Mouse (Mus musculus): ENCODE measurements around the gene Sugp2.
A peak's percentile ranks its signal among the peaks of the same experiment; 100 is the strongest.
"Not testable (repeated sequence)": the region's sequence is repeated elsewhere in the genome, so short reads cannot be mapped to it uniquely, and the experiment has no call there.

Sugp2 gene

DNA sequence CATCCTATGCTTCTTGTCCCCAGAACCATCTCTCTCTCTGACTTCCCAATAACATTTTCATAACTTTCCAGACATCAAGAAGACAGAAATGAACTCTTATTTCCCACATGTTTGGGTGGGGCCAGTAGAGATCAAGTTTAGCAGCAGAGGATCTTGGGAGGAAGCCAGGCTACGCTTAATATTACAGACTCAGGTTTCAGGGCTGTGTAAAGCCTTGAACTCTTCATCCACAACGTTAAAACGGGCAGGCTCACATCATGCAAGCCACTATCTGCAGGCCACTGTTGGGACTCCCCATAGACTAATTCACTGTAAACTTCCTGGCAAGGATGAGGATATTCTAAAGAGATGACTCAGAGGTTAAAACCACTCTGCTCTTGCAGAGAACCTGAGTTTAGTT is 19.6 kb upstream of the Sugp2 start:
- Histone ChIP-seq H3K36me3 (ENCODE audit: control insufficient read depth, insufficient read depth, low read length, poor library complexity, severe bottlenecking) (no peaks in the 10 kb centered on the region), H3K27me3 (ENCODE audit: control insufficient read depth, insufficient read depth, low read length, poor library complexity, severe bottlenecking) (no peaks in the 10 kb centered on the region)
- DNase-seq (ENCODE audit: low read depth, low spot score) = no peak

DNA sequence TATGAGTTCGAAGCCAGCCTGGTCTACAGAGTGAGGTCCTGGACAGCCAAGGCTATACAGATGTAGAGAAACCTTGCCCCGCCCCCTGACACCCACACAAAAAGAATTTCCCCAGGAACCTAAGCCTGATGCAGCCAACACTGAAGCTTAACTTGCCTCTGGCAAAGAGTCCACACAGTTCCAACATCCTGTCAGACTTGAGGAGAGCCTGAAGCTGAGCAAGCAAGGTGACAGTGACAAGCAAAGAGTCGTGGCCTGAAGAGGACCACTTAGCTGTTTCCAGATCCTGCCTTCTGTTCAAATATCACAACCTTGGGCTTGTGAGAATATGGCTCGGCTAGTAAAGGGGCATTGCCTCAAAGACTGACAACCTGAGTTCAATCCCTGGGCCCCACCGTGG is 18.9 kb upstream of the Sugp2 start:
- no peak for DNase-seq (ENCODE audit: low read depth, low spot score)

DNA sequence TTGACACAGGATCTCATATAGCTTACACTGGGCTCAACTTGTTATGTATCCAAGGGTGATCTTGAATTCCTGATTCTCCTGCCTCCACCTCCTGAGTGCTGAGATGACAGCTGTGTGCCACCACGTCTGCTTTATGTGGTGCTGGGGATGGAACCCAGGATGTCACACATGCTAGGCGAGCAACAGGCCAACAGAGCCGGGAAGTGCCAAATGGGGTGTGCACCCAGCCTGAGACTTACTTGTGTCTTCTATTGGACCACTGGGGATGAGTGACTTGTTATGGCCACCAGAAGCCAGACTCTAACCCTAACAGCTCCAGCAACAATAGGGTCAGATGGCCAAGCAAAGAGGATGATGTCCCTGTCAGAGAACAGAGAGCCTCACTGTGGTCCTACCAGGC is 17.9 kb upstream of the Sugp2 start:
- not testable (repeated sequence) for DNase-seq (ENCODE audit: low read depth, low spot score); H3K27me3 ChIP-seq (ENCODE audit: control insufficient read depth, insufficient read depth, low read length, poor library complexity, severe bottlenecking); H3K36me3 ChIP-seq (ENCODE audit: control insufficient read depth, insufficient read depth, low read length, poor library complexity, severe bottlenecking)

More for the DNA sequence above, 18.9 kb upstream of the Sugp2 start:
- no peaks in the 10 kb centered on the region for H3K27me3 ChIP-seq (ENCODE audit: control insufficient read depth, insufficient read depth, low read length, poor library complexity, severe bottlenecking)
- H3K36me3 ChIP-seq (ENCODE audit: control insufficient read depth, insufficient read depth, low read length, poor library complexity, severe bottlenecking) = no peaks in the 10 kb centered on the region

DNA sequence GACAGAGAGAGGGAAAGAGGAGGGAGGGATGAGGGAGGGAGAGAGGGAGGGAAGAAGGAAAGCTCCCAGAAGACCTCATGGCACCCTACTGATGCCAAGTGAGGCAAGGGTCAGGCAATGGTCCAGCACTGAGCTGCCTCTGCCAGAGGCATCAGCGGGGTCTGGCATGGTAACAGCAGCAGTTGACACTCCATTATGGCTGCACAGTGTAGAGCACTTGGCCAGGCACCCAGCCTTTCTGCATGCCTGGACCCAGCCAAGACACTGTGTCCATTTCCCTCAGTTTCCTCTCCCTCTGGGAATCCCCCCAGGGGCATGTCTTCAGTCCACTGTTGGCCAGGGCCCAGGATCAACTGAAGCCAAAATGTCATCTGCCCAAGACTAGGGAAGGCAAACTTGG is 17.5 kb upstream of the Sugp2 start:
- no peak for DNase-seq (ENCODE audit: low read depth, low spot score)
- Histone ChIP-seq H3K36me3 (ENCODE audit: control insufficient read depth, insufficient read depth, low read length, poor library complexity, severe bottlenecking) (no peaks in the 10 kb centered on the region), H3K27me3 (ENCODE audit: control insufficient read depth, insufficient read depth, low read length, poor library complexity, severe bottlenecking) (no peaks in the 10 kb centered on the region)

DNA sequence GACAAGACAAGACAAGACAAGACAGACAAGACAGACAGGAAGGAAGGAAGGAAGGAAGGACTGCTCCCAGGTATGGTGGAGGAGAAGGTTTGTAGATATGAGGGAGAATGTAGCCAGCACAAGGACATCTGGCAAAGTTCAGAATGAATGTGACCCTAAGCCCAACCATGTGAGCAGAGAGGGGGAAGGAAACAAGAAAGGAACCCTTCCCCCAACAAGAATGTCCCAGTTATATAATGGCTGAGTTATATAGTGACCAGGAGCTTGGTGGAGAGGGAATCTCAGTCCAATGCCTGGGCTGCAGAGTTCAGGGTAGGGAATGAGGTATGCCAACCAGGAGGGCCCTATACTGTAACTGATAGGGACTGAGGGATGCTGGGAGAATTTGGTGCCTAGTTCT is 16.6 kb upstream of the Sugp2 start:
- no peaks in the 10 kb centered on the region for H3K36me3 ChIP-seq (ENCODE audit: control insufficient read depth, insufficient read depth, low read length, poor library complexity, severe bottlenecking)
- DNase-seq (ENCODE audit: low read depth, low spot score) = no peak
- no peaks in the 10 kb centered on the region for H3K27me3 ChIP-seq (ENCODE audit: control insufficient read depth, insufficient read depth, low read length, poor library complexity, severe bottlenecking)

DNA sequence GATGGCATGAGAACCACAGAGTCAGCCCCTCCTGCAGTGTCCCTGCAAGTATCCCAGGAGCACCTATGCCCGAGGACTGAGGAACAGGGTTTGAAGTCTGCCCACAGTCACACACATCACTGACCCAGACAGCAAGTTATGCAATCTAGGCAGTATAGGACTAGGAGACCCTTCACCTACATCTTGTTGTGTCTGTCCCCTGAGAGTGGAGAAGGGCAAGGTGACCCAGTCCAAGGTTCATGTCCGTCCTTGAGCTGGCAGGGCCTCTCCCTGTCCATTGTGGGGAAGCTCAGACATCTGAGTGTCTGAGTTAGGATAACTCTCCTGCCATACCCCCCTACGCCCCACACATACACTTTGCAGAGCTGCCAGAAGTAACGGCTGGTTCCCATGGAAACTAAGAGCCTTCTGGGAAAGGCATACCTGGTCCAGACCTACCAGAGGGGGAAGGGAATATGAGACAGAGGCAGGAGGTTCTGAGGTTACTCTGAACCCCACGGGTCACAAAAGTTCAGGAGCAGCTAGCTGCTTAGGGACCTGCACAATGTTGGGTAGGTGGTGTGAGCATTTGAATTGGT is 14.8 kb upstream of the Sugp2 start:
- Histone ChIP-seq H3K36me3 (ENCODE audit: control insufficient read depth, insufficient read depth, low read length, poor library complexity, severe bottlenecking) (no peaks in the 10 kb centered on the region), H3K27me3 (ENCODE audit: control insufficient read depth, insufficient read depth, low read length, poor library complexity, severe bottlenecking) (no peaks in the 10 kb centered on the region)
- no peak for DNase-seq (ENCODE audit: low read depth, low spot score)

DNA sequence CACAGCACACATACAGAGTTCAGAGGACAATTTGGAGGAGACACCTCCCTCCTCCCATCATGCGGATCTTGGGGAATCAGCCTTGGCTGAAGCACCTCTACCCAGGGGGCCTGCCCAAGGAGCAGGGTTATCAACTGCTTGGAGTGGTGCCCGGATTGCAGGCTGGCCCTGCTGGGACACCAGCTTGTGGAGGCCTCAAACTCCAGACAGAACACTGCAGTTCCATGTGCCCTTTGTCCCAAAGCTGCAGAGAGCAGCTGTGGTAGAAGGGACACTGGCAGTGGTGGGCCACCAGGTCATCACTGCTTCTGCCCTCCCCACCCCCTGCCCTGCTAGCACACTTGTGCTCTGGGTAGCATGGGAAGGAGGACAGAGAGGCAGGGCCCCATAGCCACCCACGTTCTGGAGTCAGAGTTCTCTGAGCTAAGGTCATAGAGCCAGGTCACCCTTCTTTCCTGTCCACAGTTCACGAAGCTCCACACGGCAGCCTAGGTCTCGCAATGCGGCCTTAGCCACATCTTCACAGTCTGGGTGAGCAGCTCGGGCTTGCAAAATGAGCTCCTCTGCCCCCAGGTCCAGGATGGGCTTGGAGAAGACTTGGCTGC is 13.7 kb upstream of the Sugp2 start:
- no peak for DNase-seq (ENCODE audit: low read depth, low spot score)
- no peaks in the 10 kb centered on the region for H3K27me3 ChIP-seq (ENCODE audit: control insufficient read depth, insufficient read depth, low read length, poor library complexity, severe bottlenecking)

DNA sequence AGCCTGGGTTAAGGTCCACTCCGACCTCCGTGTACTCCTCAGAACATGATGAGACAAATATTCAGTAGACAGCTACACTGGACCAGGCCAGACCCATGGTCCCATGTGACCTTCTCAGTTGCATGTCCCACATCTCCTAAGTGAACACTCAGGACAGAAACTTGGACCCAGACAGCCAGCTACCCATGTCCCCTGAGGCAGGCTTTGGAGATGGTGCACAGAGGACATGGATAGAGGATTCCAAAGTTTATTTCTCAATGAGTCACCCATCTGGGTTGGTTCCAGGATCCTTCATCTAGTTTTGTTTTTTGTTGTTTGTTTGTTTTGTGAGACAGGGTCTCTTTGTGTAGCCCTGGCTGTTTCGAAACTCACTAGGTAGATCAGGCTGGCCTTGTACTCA is 13.1 kb upstream of the Sugp2 start:
- no peaks in the 10 kb centered on the region for H3K27me3 ChIP-seq (ENCODE audit: control insufficient read depth, insufficient read depth, low read length, poor library complexity, severe bottlenecking)
- H3K36me3 ChIP-seq (ENCODE audit: control insufficient read depth, insufficient read depth, low read length, poor library complexity, severe bottlenecking) = 0 out of 2 replicates have a peak, but pooled peaks cover 1% of the 10 kb centered on the region
- no peak for DNase-seq (ENCODE audit: low read depth, low spot score)

More for the DNA sequence above, 13.7 kb upstream of the Sugp2 start:
- 0 out of 2 replicates have a peak, but pooled peaks cover 1% of the 10 kb centered on the region for H3K36me3 ChIP-seq (ENCODE audit: control insufficient read depth, insufficient read depth, low read length, poor library complexity, severe bottlenecking)

DNA sequence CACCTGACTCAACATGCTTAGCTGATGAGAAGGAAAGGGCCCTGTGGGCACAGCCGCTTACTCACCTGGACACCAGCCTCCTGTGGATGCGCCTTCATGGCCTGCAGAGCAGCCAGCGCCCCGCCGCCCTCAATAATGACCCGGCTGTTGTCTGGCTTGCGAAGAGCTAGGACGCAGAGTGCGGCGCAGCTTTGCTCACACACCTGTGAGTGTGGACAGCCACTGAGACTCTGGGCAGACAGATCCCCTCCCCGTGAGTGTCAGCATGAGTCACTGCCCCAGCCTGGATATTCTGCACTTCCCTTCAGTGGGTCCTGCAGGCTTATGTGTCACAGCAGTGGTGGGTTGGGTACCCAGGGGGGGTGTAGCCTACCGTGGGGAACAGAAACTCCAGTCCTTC is 12.0 kb upstream of the Sugp2 start:
- Histone ChIP-seq H3K36me3 (ENCODE audit: control insufficient read depth, insufficient read depth, low read length, poor library complexity, severe bottlenecking) (0 out of 2 replicates have a peak, but pooled peaks cover 1% of the 10 kb centered on the region), H3K27me3 (ENCODE audit: control insufficient read depth, insufficient read depth, low read length, poor library complexity, severe bottlenecking) (no peaks in the 10 kb centered on the region)
- no peak for DNase-seq (ENCODE audit: low read depth, low spot score)

DNA sequence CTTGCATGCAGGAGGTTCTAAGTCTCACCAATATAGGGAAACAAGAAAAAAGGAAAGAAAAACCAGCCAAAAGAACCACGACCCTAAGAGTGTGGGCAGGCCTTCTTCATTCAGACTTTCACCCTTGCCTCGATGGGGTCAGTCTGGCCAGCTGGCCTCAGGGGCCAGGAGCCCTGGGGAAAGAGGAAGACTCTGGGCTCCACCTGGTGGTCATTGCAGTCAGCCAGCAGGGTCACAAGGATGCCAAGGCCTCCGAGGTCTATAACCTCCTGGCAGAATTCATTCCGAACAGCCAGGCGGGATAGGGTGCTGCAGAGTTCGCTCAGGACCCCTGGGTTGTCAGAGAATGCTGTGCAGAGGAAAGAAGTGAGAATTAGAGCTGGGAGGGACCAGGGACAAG is 10.7 kb upstream of the Sugp2 start:
- 0 out of 2 replicates have a peak, but pooled peaks cover 1% of the 10 kb centered on the region for H3K36me3 ChIP-seq (ENCODE audit: control insufficient read depth, insufficient read depth, low read length, poor library complexity, severe bottlenecking)
- peak; percentile 41 for DNase-seq (ENCODE audit: low read depth, low spot score)
- no peaks in the 10 kb centered on the region for H3K27me3 ChIP-seq (ENCODE audit: control insufficient read depth, insufficient read depth, low read length, poor library complexity, severe bottlenecking)

DNA sequence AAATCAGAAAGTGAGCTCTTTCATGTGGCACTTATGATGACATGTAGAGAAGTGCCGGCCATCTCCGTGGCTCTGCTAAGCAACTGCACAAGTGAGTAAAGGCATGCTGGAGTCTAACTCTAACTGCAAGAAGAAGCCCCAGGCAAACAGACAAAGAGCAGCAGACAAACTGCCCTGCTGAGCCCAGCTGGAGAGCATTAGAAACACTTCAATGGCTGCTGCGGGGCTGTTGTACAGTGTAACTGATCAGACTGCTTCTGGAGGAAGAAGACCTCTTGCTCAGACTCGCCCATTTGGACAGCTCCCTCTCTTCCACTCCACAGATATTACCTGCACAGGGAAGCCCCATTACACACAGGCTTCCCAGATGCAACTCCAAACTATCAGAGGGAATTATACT is 6.0 kb upstream of the Sugp2 start:
- DNase-seq (ENCODE audit: low read depth, low spot score) = no peak
- H3K36me3 ChIP-seq (ENCODE audit: control insufficient read depth, insufficient read depth, low read length, poor library complexity, severe bottlenecking) = peaks cover 1% of the 10 kb centered on the region; the same call in 1 of the 2 replicates
- H3K27me3 ChIP-seq (ENCODE audit: control insufficient read depth, insufficient read depth, low read length, poor library complexity, severe bottlenecking) = no peaks in the 10 kb centered on the region

DNA sequence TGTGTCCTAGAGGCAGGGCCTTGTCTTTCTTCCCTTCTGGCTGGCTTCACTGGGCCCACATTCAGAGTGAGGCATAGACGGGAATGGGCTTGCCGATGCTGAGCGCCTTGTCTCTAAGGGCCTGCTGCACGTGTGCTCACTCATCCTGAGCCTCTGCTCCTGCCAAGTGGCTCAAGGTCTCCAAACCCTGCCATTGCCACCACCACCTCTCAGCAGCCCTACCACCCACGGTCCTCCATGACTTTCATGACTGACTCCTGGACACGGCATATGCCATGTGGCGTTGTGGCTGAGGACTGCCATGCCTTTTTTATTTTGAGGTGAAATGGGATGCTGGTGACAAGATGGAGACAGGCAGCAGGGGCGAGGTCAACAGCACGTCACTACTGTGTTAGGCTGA is 3.2 kb upstream of the Sugp2 start:
- no peaks in the 10 kb centered on the region for H3K27me3 ChIP-seq (ENCODE audit: control insufficient read depth, insufficient read depth, low read length, poor library complexity, severe bottlenecking)
- no peak for DNase-seq (ENCODE audit: low read depth, low spot score)
- H3K36me3 ChIP-seq (ENCODE audit: control insufficient read depth, insufficient read depth, low read length, poor library complexity, severe bottlenecking) = no peaks in the 10 kb centered on the region; the same call in 1 of the 2 replicates

DNA sequence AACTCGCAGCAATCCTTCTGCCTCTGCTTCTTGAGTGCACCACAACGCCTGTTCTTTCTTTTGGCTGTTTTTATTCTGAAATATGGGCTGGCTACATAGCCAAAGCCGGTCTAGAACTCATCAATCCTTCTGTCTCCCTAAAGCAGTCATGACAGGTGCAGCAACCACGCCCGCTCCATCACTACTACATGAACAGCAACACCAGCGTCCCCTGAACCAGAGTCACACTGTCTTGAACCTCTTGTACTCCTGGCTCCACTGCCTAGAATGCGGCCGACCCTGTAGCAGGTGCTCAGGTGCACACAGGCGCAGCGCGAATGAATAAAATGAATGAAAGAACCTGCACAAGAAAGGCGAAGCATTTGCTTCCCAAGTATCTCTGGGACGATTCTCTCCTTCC is 420 bp upstream of the Sugp2 start:
- no peaks in the 10 kb centered on the region for H3K27me3 ChIP-seq (ENCODE audit: control insufficient read depth, insufficient read depth, low read length, poor library complexity, severe bottlenecking)
- no peak for DNase-seq (ENCODE audit: low read depth, low spot score)
- H3K36me3 ChIP-seq (ENCODE audit: control insufficient read depth, insufficient read depth, low read length, poor library complexity, severe bottlenecking) = peaks cover 2% of the 10 kb centered on the region; the same call in 1 of the 2 replicates

DNA sequence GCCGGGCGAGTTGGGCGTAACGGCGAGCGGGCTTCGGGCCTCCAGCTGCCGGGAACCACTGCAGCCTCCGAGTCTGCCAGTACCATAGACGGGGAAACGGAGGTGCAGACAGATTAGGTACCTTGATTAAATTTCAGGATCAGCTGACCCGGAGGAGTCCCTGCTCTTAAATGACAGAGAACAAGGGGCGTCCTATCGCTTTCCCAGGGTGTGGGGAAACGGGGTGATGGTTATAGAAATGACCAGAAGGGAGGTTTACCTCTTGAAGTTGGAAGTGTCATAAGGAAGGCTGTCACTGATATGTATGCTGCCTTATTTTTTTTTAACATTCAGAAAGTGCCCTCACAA is 729 bp downstream of the Sugp2 start:
- DNase-seq (ENCODE audit: low read depth, low spot score) = no peak
- peaks cover 2% of the 10 kb centered on the region; the same call in 1 of the 2 replicates for H3K36me3 ChIP-seq (ENCODE audit: control insufficient read depth, insufficient read depth, low read length, poor library complexity, severe bottlenecking)
- H3K27me3 ChIP-seq (ENCODE audit: control insufficient read depth, insufficient read depth, low read length, poor library complexity, severe bottlenecking) = no peaks in the 10 kb centered on the region

DNA sequence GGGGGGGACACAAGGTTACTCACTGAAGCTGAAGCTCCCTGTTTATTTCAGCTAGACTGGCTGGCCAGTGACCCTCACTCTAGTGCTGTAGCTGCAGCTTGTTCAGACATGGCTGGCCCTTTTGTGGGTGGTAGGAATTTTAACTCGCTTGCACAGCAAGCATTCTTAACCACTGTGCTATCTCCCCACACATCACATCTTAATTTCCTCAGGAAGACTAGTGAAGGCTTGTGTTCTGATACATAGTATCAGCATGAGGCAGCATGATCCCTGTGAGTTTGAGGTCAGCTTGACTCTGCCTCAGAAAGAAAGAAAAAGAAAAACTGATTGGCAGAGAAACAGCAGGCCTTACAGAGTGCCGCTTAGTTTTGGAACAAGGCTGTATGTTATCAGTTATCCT is 3.8 kb downstream of the Sugp2 start:
- H3K36me3 ChIP-seq (ENCODE audit: control insufficient read depth, insufficient read depth, low read length, poor library complexity, severe bottlenecking) = peaks cover 12% of the 10 kb centered on the region
- DNase-seq (ENCODE audit: low read depth, low spot score) = no peak
- no peaks in the 10 kb centered on the region for H3K27me3 ChIP-seq (ENCODE audit: control insufficient read depth, insufficient read depth, low read length, poor library complexity, severe bottlenecking)

DNA sequence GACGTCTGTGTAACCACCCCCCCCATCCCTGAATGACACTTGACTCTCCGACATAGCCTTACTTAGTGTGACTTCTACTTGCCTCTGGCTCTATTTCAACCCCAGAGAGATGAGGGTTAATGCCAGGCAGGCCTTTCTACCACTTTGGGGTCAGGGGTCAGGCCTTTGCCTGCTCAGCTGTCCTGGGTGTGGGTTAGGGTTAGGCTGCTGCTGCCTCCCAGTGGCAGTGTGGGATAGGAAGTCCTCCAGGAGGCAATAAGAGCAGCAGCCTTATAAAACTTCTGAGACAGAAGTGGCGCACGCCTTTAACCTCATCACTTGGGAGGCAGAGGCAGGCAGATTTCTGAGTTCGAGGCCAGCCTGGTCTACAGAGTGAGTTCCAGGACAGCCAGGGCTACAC is 6.6 kb downstream of the Sugp2 start:
- Histone ChIP-seq H3K36me3 (ENCODE audit: control insufficient read depth, insufficient read depth, low read length, poor library complexity, severe bottlenecking) (peaks cover 22% of the 10 kb centered on the region), H3K27me3 (ENCODE audit: control insufficient read depth, insufficient read depth, low read length, poor library complexity, severe bottlenecking) (no peaks in the 10 kb centered on the region)
- DNase-seq (ENCODE audit: low read depth, low spot score) = peak; percentile 35
